Mouse (Mus musculus): Measurements from ENCODE around the gene Prkce. TPM values are rescaled to one million over a fixed set of nuclear protein-coding genes. Genes with fewer than 3 reads are reported as not detected.

Gene Prkce
- polyA plus RNA-seq, 1 experiment from 2014 or later = 44.3 TPM

- Histone ChIP-seq H3K9ac (replicated peaks; ENCODE audit: low read depth, low read length) (no peak overlapping the region), H3K9me3 (ENCODE audit: control insufficient read depth, low read length) (no peaks in the 10 kb centered on the region), H3K27me3 (ENCODE audit: control insufficient read depth, insufficient read depth, low read length) (no peaks in the 10 kb centered on the region), H3K4me1 (ENCODE audit: control insufficient read depth, insufficient read depth, low read length) (no peaks in the 10 kb centered on the region), H3K4me2 (ENCODE audit: low read depth, low read length) (no peak overlapping the region), H3K36me3 (ENCODE audit: control insufficient read depth, insufficient read depth, low read length) (no peaks in the 10 kb centered on the region), H3K4me3 (ENCODE audit: low read depth, low read length) (no peak overlapping the region), H3K27ac (ENCODE audit: low read depth, low read length) (no peak overlapping the region)
- WGBS = 68% methylated on average over 2 of the region's 2 CpGs
- no peak for ATAC-seq (ENCODE audit: low read depth)
Observed at GRCm38 (mm10) chr17:86434781-86435180, 267.2 kb downstream of the Prkce start.

- Histone ChIP-seq H3K9ac (replicated peaks; ENCODE audit: low read depth, low read length) (no peak overlapping the region), H3K9me3 (ENCODE audit: control insufficient read depth, low read length) (no peaks in the 10 kb centered on the region), H3K4me1 (ENCODE audit: control insufficient read depth, insufficient read depth, low read length) (no peaks in the 10 kb centered on the region), H3K4me2 (ENCODE audit: low read depth, low read length) (no peak overlapping the region), H3K36me3 (ENCODE audit: control insufficient read depth, insufficient read depth, low read length) (no peaks in the 10 kb centered on the region), H3K27ac (ENCODE audit: low read depth, low read length) (no peak overlapping the region), H3K4me3 (ENCODE audit: low read depth, low read length) (no peak overlapping the region), H3K27me3 (ENCODE audit: control insufficient read depth, insufficient read depth, low read length) (no peaks in the 10 kb centered on the region)
- 100% methylated on average over 1 of the region's 1 CpGs for WGBS
- no peak for ATAC-seq (ENCODE audit: low read depth)
Observed at GRCm38 (mm10) chr17:86435570-86435969, 268.0 kb downstream of the Prkce start.

- Histone ChIP-seq H3K9me3 (ENCODE audit: control insufficient read depth, low read length) (no peaks in the 10 kb centered on the region), H3K4me2 (ENCODE audit: low read depth, low read length) (no peak overlapping the region), H3K9ac (replicated peaks; ENCODE audit: low read depth, low read length) (no peak overlapping the region), H3K4me3 (ENCODE audit: low read depth, low read length) (no peak overlapping the region), H3K27me3 (ENCODE audit: control insufficient read depth, insufficient read depth, low read length) (no peaks in the 10 kb centered on the region), H3K4me1 (ENCODE audit: control insufficient read depth, insufficient read depth, low read length) (no peaks in the 10 kb centered on the region), H3K36me3 (ENCODE audit: control insufficient read depth, insufficient read depth, low read length) (no peaks in the 10 kb centered on the region), H3K27ac (ENCODE audit: low read depth, low read length) (no peak overlapping the region)
- ATAC-seq (ENCODE audit: low read depth) = no peak
- 100% methylated on average over 2 of the region's 2 CpGs for WGBS
Observed at GRCm38 (mm10) chr17:86435984-86436383, 268.4 kb downstream of the Prkce start.

GRCm38 (mm10) chr17:86436583-86437370 is 269.2 kb downstream of the Prkce start:
- no peaks in the 10 kb centered on the region for H3K4me1 ChIP-seq (ENCODE audit: control insufficient read depth, insufficient read depth, low read length)
- WGBS = 90% methylated on average over 12 of the region's 12 CpGs

GRCm38 (mm10) chr17:86437516-86438277 is 270.1 kb downstream of the Prkce start:
- Histone ChIP-seq H3K9ac (replicated peaks; ENCODE audit: low read depth, low read length) (no peak overlapping the region), H3K27me3 (ENCODE audit: control insufficient read depth, insufficient read depth, low read length) (no peaks in the 10 kb centered on the region), H3K27ac (ENCODE audit: low read depth, low read length) (no peak overlapping the region), H3K4me1 (ENCODE audit: control insufficient read depth, insufficient read depth, low read length) (no peaks in the 10 kb centered on the region), H3K4me2 (ENCODE audit: low read depth, low read length) (no peak overlapping the region), H3K4me3 (ENCODE audit: low read depth, low read length) (no peak overlapping the region), H3K9me3 (ENCODE audit: control insufficient read depth, low read length) (no peaks in the 10 kb centered on the region), H3K36me3 (ENCODE audit: control insufficient read depth, insufficient read depth, low read length) (no peaks in the 10 kb centered on the region)
- ATAC-seq (ENCODE audit: low read depth) = no peak
- WGBS = 80% methylated on average over 20 of the region's 20 CpGs

More at GRCm38 (mm10) chr17:86436583-86437370, 269.2 kb downstream of the Prkce start:
- Histone ChIP-seq H3K4me3 (ENCODE audit: low read depth, low read length) (no peak overlapping the region), H3K36me3 (ENCODE audit: control insufficient read depth, insufficient read depth, low read length) (no peaks in the 10 kb centered on the region), H3K4me2 (ENCODE audit: low read depth, low read length) (no peak overlapping the region), H3K9me3 (ENCODE audit: control insufficient read depth, low read length) (no peaks in the 10 kb centered on the region), H3K9ac (replicated peaks; ENCODE audit: low read depth, low read length) (no peak overlapping the region), H3K27me3 (ENCODE audit: control insufficient read depth, insufficient read depth, low read length) (no peaks in the 10 kb centered on the region), H3K27ac (ENCODE audit: low read depth, low read length) (no peak overlapping the region)
- no peak for ATAC-seq (ENCODE audit: low read depth)

GRCm38 (mm10) chr17:86438278-86438661 is 270.7 kb downstream of the Prkce start:
- ATAC-seq (ENCODE audit: low read depth) = no peak
- Histone ChIP-seq H3K4me2 (ENCODE audit: low read depth, low read length) (no peak overlapping the region), H3K27ac (ENCODE audit: low read depth, low read length) (no peak overlapping the region), H3K27me3 (ENCODE audit: control insufficient read depth, insufficient read depth, low read length) (no peaks in the 10 kb centered on the region), H3K4me1 (ENCODE audit: control insufficient read depth, insufficient read depth, low read length) (no peaks in the 10 kb centered on the region), H3K4me3 (ENCODE audit: low read depth, low read length) (no peak overlapping the region), H3K9ac (replicated peaks; ENCODE audit: low read depth, low read length) (no peak overlapping the region), H3K9me3 (ENCODE audit: control insufficient read depth, low read length) (no peaks in the 10 kb centered on the region), H3K36me3 (ENCODE audit: control insufficient read depth, insufficient read depth, low read length) (no peaks in the 10 kb centered on the region)
- 83% methylated on average over 3 of the region's 3 CpGs for WGBS

- no peak overlapping the region for H3K27ac ChIP-seq (ENCODE audit: low read depth, low read length)
Observed at GRCm38 (mm10) chr17:86438763-86439162, 271.2 kb downstream of the Prkce start.

GRCm38 (mm10) chr17:86441098-86441497 is 273.5 kb downstream of the Prkce start:
- no peaks in the 10 kb centered on the region for H3K27me3 ChIP-seq (ENCODE audit: control insufficient read depth, insufficient read depth, low read length)
- H3K4me2 ChIP-seq (ENCODE audit: low read depth, low read length) = no peak overlapping the region
- no peak overlapping the region for H3K9ac ChIP-seq (replicated peaks; ENCODE audit: low read depth, low read length)
- 96% methylated on average over 7 of the region's 7 CpGs for WGBS
- H3K36me3 ChIP-seq (ENCODE audit: control insufficient read depth, insufficient read depth, low read length) = no peaks in the 10 kb centered on the region
- H3K4me1 ChIP-seq (ENCODE audit: control insufficient read depth, insufficient read depth, low read length) = peaks cover 9% of the 10 kb centered on the region; the same call in 1 of the 2 replicates
- no peak overlapping the region for H3K4me3 ChIP-seq (ENCODE audit: low read depth, low read length)
- no peak for ATAC-seq (ENCODE audit: low read depth)
- H3K9me3 ChIP-seq (ENCODE audit: control insufficient read depth, low read length) = no peaks in the 10 kb centered on the region
- H3K27ac ChIP-seq (ENCODE audit: low read depth, low read length) = no peak overlapping the region

More at GRCm38 (mm10) chr17:86438763-86439162, 271.2 kb downstream of the Prkce start:
- Histone ChIP-seq H3K4me2 (ENCODE audit: low read depth, low read length) (no peak overlapping the region), H3K27me3 (ENCODE audit: control insufficient read depth, insufficient read depth, low read length) (no peaks in the 10 kb centered on the region), H3K4me3 (ENCODE audit: low read depth, low read length) (no peak overlapping the region), H3K9ac (replicated peaks; ENCODE audit: low read depth, low read length) (no peak overlapping the region), H3K36me3 (ENCODE audit: control insufficient read depth, insufficient read depth, low read length) (no peaks in the 10 kb centered on the region), H3K9me3 (ENCODE audit: control insufficient read depth, low read length) (no peaks in the 10 kb centered on the region), H3K4me1 (ENCODE audit: control insufficient read depth, insufficient read depth, low read length) (no peaks in the 10 kb centered on the region)
- ATAC-seq (ENCODE audit: low read depth) = no peak
- 88% methylated on average over 5 of the region's 5 CpGs for WGBS

- no peaks in the 10 kb centered on the region for H3K27me3 ChIP-seq (ENCODE audit: control insufficient read depth, insufficient read depth, low read length)
- no peak overlapping the region for H3K4me3 ChIP-seq (ENCODE audit: low read depth, low read length)
- H3K27ac ChIP-seq (ENCODE audit: low read depth, low read length) = no peak overlapping the region
- ATAC-seq (ENCODE audit: low read depth) = no peak
- peaks cover 9% of the 10 kb centered on the region; the same call in 1 of the 2 replicates for H3K4me1 ChIP-seq (ENCODE audit: control insufficient read depth, insufficient read depth, low read length)
- no peaks in the 10 kb centered on the region for H3K36me3 ChIP-seq (ENCODE audit: control insufficient read depth, insufficient read depth, low read length)
- H3K9me3 ChIP-seq (ENCODE audit: control insufficient read depth, low read length) = no peaks in the 10 kb centered on the region; the same call in 1 of the 2 replicates
- 71% methylated on average over 7 of the region's 7 CpGs for WGBS
- H3K9ac ChIP-seq (replicated peaks; ENCODE audit: low read depth, low read length) = no peak overlapping the region
- no peak overlapping the region for H3K4me2 ChIP-seq (ENCODE audit: low read depth, low read length)
Observed at GRCm38 (mm10) chr17:86443886-86444285, 276.3 kb downstream of the Prkce start.

Data from neural tube, embryonic 14.5 days (tissue).